Mouse (Mus musculus): ENCODE measurements around the gene Cntn4. TPM values are rescaled to one million over a fixed set of nuclear protein-coding genes. Genes with fewer than 3 reads are reported as not detected.

Gene Cntn4
- polyA plus RNA-seq, 1 experiment from 2014 or later, result 4.6 TPM

GRCm38 (mm10) chr6:106593756-106594155 lies 916.3 kb downstream of the Cntn4 start:
- ATAC-seq (replicated peaks; ENCODE audit: low FRiP score), result no peak
- H3K27ac ChIP-seq, result no peak overlapping the region
- H3K9ac ChIP-seq, result no peak overlapping the region
- 18% methylated on average over 9 of the region's 9 CpGs for WGBS
- H3K36me3 ChIP-seq, result no peaks in the 10 kb centered on the region
- H3K4me1 ChIP-seq, result no peaks in the 10 kb centered on the region
- H3K4me2 ChIP-seq, result peak overlapping the region; percentile 32
- 0 out of 2 replicates have a peak, but pooled peaks cover 3% of the 10 kb centered on the region for H3K27me3 ChIP-seq
- H3K9me3 ChIP-seq (replicated peaks), result no peaks in the 10 kb centered on the region
- no peak overlapping the region for H3K4me3 ChIP-seq (replicated peaks)

- ATAC-seq (replicated peaks; ENCODE audit: low FRiP score), result no peak
- H3K27me3 ChIP-seq, result no peaks in the 10 kb centered on the region
- H3K9me3 ChIP-seq (replicated peaks), result no peaks in the 10 kb centered on the region
- H3K9ac ChIP-seq, result no peak overlapping the region
- H3K4me1 ChIP-seq, result no peaks in the 10 kb centered on the region
- no peak overlapping the region for H3K4me2 ChIP-seq
- H3K36me3 ChIP-seq, result no peaks in the 10 kb centered on the region
- H3K27ac ChIP-seq, result no peak overlapping the region
- 88% methylated on average over 3 of the region's 3 CpGs for WGBS
- no peak overlapping the region for H3K4me3 ChIP-seq (replicated peaks)
Observed at GRCm38 (mm10) chr6:106617081-106617480, 939.6 kb downstream of the Cntn4 start.

- H3K27me3 ChIP-seq, result no peaks in the 10 kb centered on the region
- 69% methylated on average over 5 of the region's 5 CpGs for WGBS
- H3K4me2 ChIP-seq, result no peak overlapping the region
- ATAC-seq (replicated peaks; ENCODE audit: low FRiP score), result no peak
- H3K4me1 ChIP-seq, result no peaks in the 10 kb centered on the region
- H3K4me3 ChIP-seq (replicated peaks), result no peak overlapping the region
- H3K9ac ChIP-seq, result no peak overlapping the region
- no peaks in the 10 kb centered on the region for H3K36me3 ChIP-seq
- no peak overlapping the region for H3K27ac ChIP-seq
- H3K9me3 ChIP-seq (replicated peaks), result no peaks in the 10 kb centered on the region
Observed at GRCm38 (mm10) chr6:106621188-106621749, 943.8 kb downstream of the Cntn4 start.

- H3K9ac ChIP-seq, result no peak overlapping the region
- no peaks in the 10 kb centered on the region for H3K27me3 ChIP-seq
- no peak overlapping the region for H3K4me2 ChIP-seq
- ATAC-seq (replicated peaks; ENCODE audit: low FRiP score), result no peak
- H3K4me1 ChIP-seq, result no peaks in the 10 kb centered on the region
- no peaks in the 10 kb centered on the region for H3K36me3 ChIP-seq
- no peak overlapping the region for H3K27ac ChIP-seq
- H3K9me3 ChIP-seq (replicated peaks), result no peaks in the 10 kb centered on the region
- WGBS, result 81% methylated on average over 3 of the region's 3 CpGs
- H3K4me3 ChIP-seq (replicated peaks), result no peak overlapping the region
Observed at GRCm38 (mm10) chr6:106643026-106643425, 965.6 kb downstream of the Cntn4 start.

GRCm38 (mm10) chr6:106645496-106646211 lies 968.2 kb downstream of the Cntn4 start:
- no peaks in the 10 kb centered on the region for H3K27me3 ChIP-seq
- no peak overlapping the region for H3K27ac ChIP-seq
- H3K36me3 ChIP-seq, result no peaks in the 10 kb centered on the region
- H3K9me3 ChIP-seq (replicated peaks), result no peaks in the 10 kb centered on the region
- no peaks in the 10 kb centered on the region for H3K4me1 ChIP-seq
- 31% methylated on average over 5 of the region's 5 CpGs for WGBS
- H3K4me2 ChIP-seq, result no peak overlapping the region
- H3K9ac ChIP-seq, result no peak overlapping the region
- H3K4me3 ChIP-seq (replicated peaks), result no peak overlapping the region
- ATAC-seq (replicated peaks; ENCODE audit: low FRiP score), result peak; percentile 79; the same call in 1 of the 2 replicates

- no peak for ATAC-seq (replicated peaks; ENCODE audit: low FRiP score)
- Histone ChIP-seq H3K27me3 (no peaks in the 10 kb centered on the region), H3K4me2 (no peak overlapping the region), H3K36me3 (no peaks in the 10 kb centered on the region), H3K9ac (no peak overlapping the region), H3K4me3 (replicated peaks) (no peak overlapping the region), H3K9me3 (replicated peaks) (no peaks in the 10 kb centered on the region), H3K27ac (no peak overlapping the region), H3K4me1 (no peaks in the 10 kb centered on the region)
- WGBS, result 24% methylated on average over 4 of the region's 4 CpGs
Observed at GRCm38 (mm10) chr6:106646945-106647344, 969.5 kb downstream of the Cntn4 start.

GRCm38 (mm10) chr6:106663780-106664651 lies 986.6 kb downstream of the Cntn4 start:
- Histone ChIP-seq H3K36me3 (no peaks in the 10 kb centered on the region), H3K27ac (no peak overlapping the region), H3K4me1 (no peaks in the 10 kb centered on the region), H3K27me3 (no peaks in the 10 kb centered on the region), H3K9ac (no peak overlapping the region), H3K4me2 (no peak overlapping the region), H3K9me3 (replicated peaks) (no peaks in the 10 kb centered on the region), H3K4me3 (replicated peaks) (no peak overlapping the region)
- 34% methylated on average over 6 of the region's 6 CpGs for WGBS
- peak; percentile 67; the same call in 1 of the 2 replicates for ATAC-seq (replicated peaks; ENCODE audit: low FRiP score)

- H3K4me2 ChIP-seq, result no peak overlapping the region
- H3K4me3 ChIP-seq (replicated peaks), result no peak overlapping the region
- 83% methylated on average over 8 of the region's 8 CpGs for WGBS
- no peak for ATAC-seq (replicated peaks; ENCODE audit: low FRiP score)
- no peaks in the 10 kb centered on the region for H3K27me3 ChIP-seq
- H3K4me1 ChIP-seq, result no peaks in the 10 kb centered on the region
- H3K36me3 ChIP-seq, result no peaks in the 10 kb centered on the region
- no peak overlapping the region for H3K27ac ChIP-seq
- H3K9ac ChIP-seq, result no peak overlapping the region
- H3K9me3 ChIP-seq (replicated peaks), result no peaks in the 10 kb centered on the region
Observed at GRCm38 (mm10) chr6:106675581-106675980, 998.1 kb downstream of the Cntn4 start.

GRCm38 (mm10) chr6:106701931-106702330 lies 1024.5 kb downstream of the Cntn4 start:
- H3K9me3 ChIP-seq (replicated peaks), result no peaks in the 10 kb centered on the region
- H3K27me3 ChIP-seq, result no peaks in the 10 kb centered on the region
- H3K4me2 ChIP-seq, result no peak overlapping the region
- no peaks in the 10 kb centered on the region for H3K36me3 ChIP-seq
- peak; percentile 78 for ATAC-seq (replicated peaks; ENCODE audit: low FRiP score)
- H3K27ac ChIP-seq, result no peak overlapping the region
- 28% methylated on average over 3 of the region's 3 CpGs for WGBS
- H3K4me3 ChIP-seq (replicated peaks), result no peak overlapping the region
- H3K4me1 ChIP-seq, result 0 out of 2 replicates have a peak, but pooled peaks cover 3% of the 10 kb centered on the region
- no peak overlapping the region for H3K9ac ChIP-seq

GRCm38 (mm10) chr6:106705506-106706035 lies 1028.1 kb downstream of the Cntn4 start:
- H3K4me3 ChIP-seq (replicated peaks), result no peak overlapping the region
- no peaks in the 10 kb centered on the region for H3K9me3 ChIP-seq (replicated peaks)
- peak; percentile 79 for ATAC-seq (replicated peaks; ENCODE audit: low FRiP score)
- 0 out of 2 replicates have a peak, but pooled peaks cover 3% of the 10 kb centered on the region for H3K4me1 ChIP-seq
- no peak overlapping the region for H3K4me2 ChIP-seq
- H3K9ac ChIP-seq, result no peak overlapping the region
- no peaks in the 10 kb centered on the region for H3K27me3 ChIP-seq
- 12% methylated on average over 3 of the region's 3 CpGs for WGBS
- no peaks in the 10 kb centered on the region for H3K36me3 ChIP-seq
- no peak overlapping the region for H3K27ac ChIP-seq

GRCm38 (mm10) chr6:106725642-106726041 lies 1048.2 kb downstream of the Cntn4 start:
- Histone ChIP-seq H3K4me3 (replicated peaks) (no peak overlapping the region), H3K9me3 (replicated peaks) (no peaks in the 10 kb centered on the region), H3K27me3 (no peaks in the 10 kb centered on the region), H3K9ac (no peak overlapping the region), H3K4me1 (no peaks in the 10 kb centered on the region), H3K27ac (no peak overlapping the region), H3K36me3 (no peaks in the 10 kb centered on the region), H3K4me2 (no peak overlapping the region)
- ATAC-seq (replicated peaks; ENCODE audit: low FRiP score), result no peak
- WGBS, result 72% methylated on average over 4 of the region's 4 CpGs

GRCm38 (mm10) chr6:106726078-106726477 lies 1048.6 kb downstream of the Cntn4 start:
- no peak for ATAC-seq (replicated peaks; ENCODE audit: low FRiP score)
- no peaks in the 10 kb centered on the region for H3K4me1 ChIP-seq
- no peak overlapping the region for H3K4me2 ChIP-seq
- H3K36me3 ChIP-seq, result no peaks in the 10 kb centered on the region
- WGBS, result 70% methylated on average over 6 of the region's 6 CpGs
- H3K27ac ChIP-seq, result no peak overlapping the region
- H3K27me3 ChIP-seq, result no peaks in the 10 kb centered on the region
- no peaks in the 10 kb centered on the region for H3K9me3 ChIP-seq (replicated peaks)
- no peak overlapping the region for H3K4me3 ChIP-seq (replicated peaks)
- no peak overlapping the region for H3K9ac ChIP-seq
